Mouse (Mus musculus): Measurements from ENCODE around the gene Frem1.

- TF ChIP-seq TAL1 (conservative IDR thresholded peaks at IDR 0.05; ENCODE audit: low read depth, low read length): no peak
- TF ChIP-seq CTCF (IDR thresholded peaks at IDR 0.05; ENCODE audit: low read depth, low read length): no peak
- no peak for TF ChIP-seq POLR2AphosphoS5 (IDR thresholded peaks at IDR 0.05; ENCODE audit: insufficient replicate concordance, low read depth, low read length)
- no peak for TF ChIP-seq GATA1 (IDR thresholded peaks at IDR 0.05; ENCODE audit: borderline replicate concordance, low read length)
- no peak for TF ChIP-seq GATA2 (IDR thresholded peaks at IDR 0.05; ENCODE audit: borderline replicate concordance, low read depth, low read length)
These were observed 94.2 kb downstream of the Frem1 start for GRCm38 (mm10) chr4:82957827-82958538.
